Mouse (Mus musculus) CH12.LX (cell line): ENCODE data around the gene Ccdc88c. TPM values are rescaled to one million over a fixed set of nuclear protein-coding genes. Genes with fewer than 3 reads are reported as not detected.

Experiments used
- DNase-seq: peaks from one replicate; pipeline ENCODE4 v3.0.0-alpha.2; 2013; ENCODE audit errors: extremely low read depth
- H3K27ac ChIP-seq: 2 replicates; pipeline ENCODE4 v1.5.1; 2012; ENCODE audit warnings: low read depth, mild to moderate bottlenecking, control low read depth, moderate library complexity; ENCODE audit not compliant: insufficient read depth
- H3K27me3 ChIP-seq: replicated peaks from 2 replicates; pipeline ENCODE3; 2012; ENCODE audit warnings: inconsistent platforms
- H3K36me3 ChIP-seq, 2 experiments: replicated peaks in 1 of 2; 2 replicates each; pipeline versions ENCODE3 to v1.6.1; 2012; ENCODE audit warnings: inconsistent platforms in 1 of 2, low read length in 1 of 2, mild to moderate bottlenecking in 1 of 2, mixed read lengths in 1 of 2, moderate library complexity in 1 of 2; ENCODE audit not compliant: control insufficient read depth in 1 of 2, insufficient read depth in 1 of 2
- H3K4me1 ChIP-seq, 2 experiments: 2 replicates each; pipeline ENCODE4 v1.6.1; 2012; ENCODE audit warnings: inconsistent platforms in 1 of 2, moderate library complexity in 1 of 2; ENCODE audit not compliant: insufficient read depth in 2 of 2, control insufficient read depth in 1 of 2
- H3K4me2 ChIP-seq: 2 replicates; pipeline ENCODE4 v1.6.1; 2012; ENCODE audit warnings: low read depth, mild to moderate bottlenecking, control low read depth; ENCODE audit not compliant: poor library complexity, insufficient read depth, severe bottlenecking
- H3K4me3 ChIP-seq, 3 experiments: fragments of 150-350 bp in 1 of 3; sonication (generic) in 1 of 3; replicated peaks in 1 of 3; 2 replicates each; pipeline versions ENCODE3 to v1.5.1; 2011 to 2012; ENCODE audit warnings: low read depth in 2 of 3, low read length in 2 of 3, mild to moderate bottlenecking in 2 of 3, moderate library complexity in 2 of 3, control low read depth in 1 of 3, improper control_type of control experiment in 1 of 3, inconsistent platforms in 1 of 3, mixed read lengths in 1 of 3; ENCODE audit not compliant: poor library complexity in 1 of 3
- H3K79me2 ChIP-seq: replicated peaks from 2 replicates; pipeline ENCODE4 v1.6.1; 2012; ENCODE audit warnings: mild to moderate bottlenecking, moderate library complexity; ENCODE audit not compliant: control insufficient read depth, poor library complexity, insufficient read depth, severe bottlenecking; ENCODE audit errors: extremely low read depth
- H3K9ac ChIP-seq: 2 replicates; pipeline ENCODE4 v1.6.1; 2012; ENCODE audit warnings: low read depth, mild to moderate bottlenecking, control low read depth, moderate library complexity; ENCODE audit not compliant: insufficient read depth
- H3K9me3 ChIP-seq: replicated peaks from 2 replicates; pipeline ENCODE3; 2012; ENCODE audit warnings: low read length, inconsistent platforms, mixed read lengths
- BHLHE40 ChIP-seq: IDR thresholded peaks from 2 replicates; pipeline ENCODE4 v1.6.1; 2011; ENCODE audit warnings: mild to moderate bottlenecking, low read depth, low read length, improper control_type of control experiment
- CHD1 ChIP-seq: IDR thresholded peaks from 2 replicates; pipeline ENCODE4 v1.6.1; 2012; ENCODE audit warnings: low read depth, low read length, improper control_type of control experiment, inconsistent platforms
- CHD2 ChIP-seq: IDR thresholded peaks from 2 replicates; pipeline ENCODE4 v1.6.1; 2011; ENCODE audit warnings: low read length, improper control_type of control experiment
- CTCF ChIP-seq, 2 experiments: IDR thresholded peaks in 1 of 2; conservative IDR thresholded peaks in 1 of 2; 2 replicates each; pipeline ENCODE4 v1.5.1; 2011 to 2012; ENCODE audit warnings: low read depth in 2 of 2, low read length in 2 of 2, improper control_type of control experiment in 1 of 2, inconsistent platforms in 1 of 2, mild to moderate bottlenecking in 1 of 2, moderate library complexity in 1 of 2
- E2F4 ChIP-seq: IDR thresholded peaks from 2 replicates; pipeline ENCODE4 v1.6.1; 2011; ENCODE audit warnings: low read depth, low read length, improper control_type of control experiment; ENCODE audit not compliant: insufficient replicate concordance
- ELF1 ChIP-seq: IDR thresholded peaks from 2 replicates; pipeline ENCODE4 v1.6.1; 2014; ENCODE audit warnings: low read depth, mild to moderate bottlenecking, inconsistent platforms, low read length, improper control_type of control experiment
- EP300 ChIP-seq: IDR thresholded peaks from 2 replicates; pipeline ENCODE4 v1.6.1; 2011; ENCODE audit warnings: low read length, improper control_type of control experiment
- HCFC1 ChIP-seq: IDR thresholded peaks from 2 replicates; pipeline ENCODE4 v1.6.1; 2012; ENCODE audit warnings: low read depth, mild to moderate bottlenecking, inconsistent platforms, low read length, improper control_type of control experiment
- IRF4 ChIP-seq: IDR thresholded peaks from 2 replicates; pipeline ENCODE4 v1.6.1; 2014; ENCODE audit warnings: low read depth, mild to moderate bottlenecking, inconsistent platforms, low read length, improper control_type of control experiment
- MAFK ChIP-seq: IDR thresholded peaks from 2 replicates; pipeline ENCODE4 v1.6.1; 2011; ENCODE audit warnings: low read length, improper control_type of control experiment; ENCODE audit not compliant: insufficient replicate concordance
- MXI1 ChIP-seq: IDR thresholded peaks from 2 replicates; pipeline ENCODE4 v1.6.1; 2011; ENCODE audit warnings: mild to moderate bottlenecking, low read depth, low read length, improper control_type of control experiment
- NELFE ChIP-seq: IDR thresholded peaks from 2 replicates; pipeline ENCODE4 v1.6.1; 2011; ENCODE audit warnings: low read depth, low read length, improper control_type of control experiment
- NRF1 ChIP-seq: IDR thresholded peaks from 2 replicates; pipeline ENCODE4 v1.6.1; 2014; ENCODE audit warnings: low read depth, mild to moderate bottlenecking, inconsistent platforms, low read length, improper control_type of control experiment, moderate library complexity
- PAX5 ChIP-seq: IDR thresholded peaks from 2 replicates; pipeline ENCODE4 v1.6.1; 2012; ENCODE audit warnings: low read length, inconsistent platforms, mixed read lengths
- POLR2AphosphoS2 ChIP-seq: IDR thresholded peaks from 2 replicates; pipeline ENCODE4 v1.6.1; 2011; ENCODE audit warnings: low read depth, low read length, improper control_type of control experiment
- RAD21 ChIP-seq: IDR thresholded peaks from 2 replicates; pipeline ENCODE4 v1.6.1; 2011; ENCODE audit warnings: low read depth, mild to moderate bottlenecking, low read length, improper control_type of control experiment, moderate library complexity
- RCOR1 ChIP-seq: conservative IDR thresholded peaks from 2 replicates; pipeline ENCODE4 v1.6.1; 2012; ENCODE audit warnings: low read depth, mild to moderate bottlenecking, inconsistent platforms, low read length, improper control_type of control experiment
- SIN3A ChIP-seq: IDR thresholded peaks from 2 replicates; pipeline ENCODE4 v1.6.1; 2012; ENCODE audit warnings: low read length, improper control_type of control experiment, inconsistent platforms
- SMC3 ChIP-seq: IDR thresholded peaks from 2 replicates; pipeline ENCODE4 v1.6.1; 2011; ENCODE audit warnings: low read depth, low read length, improper control_type of control experiment
- TBP ChIP-seq: conservative IDR thresholded peaks from 2 replicates; pipeline ENCODE4 v1.6.1; 2011; ENCODE audit warnings: low read depth, low read length, improper control_type of control experiment
- UBTF ChIP-seq: IDR thresholded peaks from 2 replicates; pipeline ENCODE4 v1.6.1; 2012; ENCODE audit warnings: low read depth, mild to moderate bottlenecking, inconsistent platforms, low read length, improper control_type of control experiment, moderate library complexity
- USF1 ChIP-seq: IDR thresholded peaks from 2 replicates; pipeline ENCODE4 v1.6.1; 2014; ENCODE audit warnings: low read depth, mild to moderate bottlenecking, inconsistent platforms, low read length, improper control_type of control experiment
- USF2 ChIP-seq: conservative IDR thresholded peaks from 2 replicates; pipeline ENCODE4 v1.6.1; 2011; ENCODE audit warnings: low read depth, low read length, improper control_type of control experiment
- ZC3H11A ChIP-seq: IDR thresholded peaks from 2 replicates; pipeline ENCODE4 v1.6.1; 2012; ENCODE audit warnings: low read depth, mild to moderate bottlenecking, inconsistent platforms, low read length, improper control_type of control experiment
- ZKSCAN1 ChIP-seq: IDR thresholded peaks from 2 replicates; pipeline ENCODE4 v1.6.1; 2012; ENCODE audit warnings: low read depth, inconsistent platforms, low read length, improper control_type of control experiment, borderline replicate concordance
- ZMIZ1 ChIP-seq: IDR thresholded peaks from 2 replicates; pipeline ENCODE4 v1.6.1; 2012; ENCODE audit warnings: low read depth, mild to moderate bottlenecking, inconsistent platforms, low read length, improper control_type of control experiment
- dilution Hi-C: fragments of 300-500 bp; cut with MboI; formaldehyde crosslinking; loops from 2 replicates; pipeline ENCODE4 v1.14.3; 2020; ENCODE audit warnings: low sequenced_read_pairs; ENCODE audit not compliant: extremely low pct_unique_long_range_greater_than_20kb, extremely low pct_ligation_motif_present
- in situ Hi-C: fragments of 300-500 bp; cut with MboI; formaldehyde crosslinking; loops from 3 replicates; pipeline ENCODE4 v1.14.3; 2019; ENCODE audit warnings: low sequenced_read_pairs, low pct_ligation_motif_present, low pct_unique_long_range_greater_than_20kb, mixed read lengths
- polyA plus RNA-seq: library from polyadenylated mRNA; unstranded; fragments of >175 nt; gene quantifications from 2 replicates; pipeline ENCODE4 v1.2.1, GENCODE M21; 2012; ENCODE audit warnings: low read depth; ENCODE audit not compliant: insufficient read length
- total RNA-seq, 2 experiments: library from RNA; depleted of rRNA; stranded (reverse); fragments of 300-350 nt in 1 of 2; fragments of >200 nt in 1 of 2; gene quantifications; 2 replicates each; pipeline ENCODE4 v1.2.3; 2012 to 2014

Ccdc88c gene
- total and polyA plus RNA-seq, 3 experiments, result 20.3 to 32.7 (median 24.9) TPM

DNA sequence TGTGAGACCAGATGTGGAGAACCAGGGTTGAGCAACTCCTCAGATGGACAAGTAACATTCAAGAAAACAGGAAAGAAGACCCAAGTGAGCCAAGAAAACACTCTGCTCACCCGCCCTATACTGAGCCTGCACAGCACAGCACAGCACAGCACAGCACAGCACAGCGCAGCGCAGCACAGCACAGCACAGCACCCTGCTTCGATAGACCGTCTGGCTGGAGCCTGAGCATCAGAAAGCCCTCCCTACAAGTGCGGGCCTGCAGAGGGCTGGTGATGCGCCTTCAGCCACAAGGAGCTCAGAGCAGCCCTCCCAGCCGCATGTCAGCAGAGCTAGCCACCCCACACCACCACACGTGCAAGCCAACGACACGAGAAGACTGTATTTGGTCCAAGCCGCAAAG is 61.5 kb downstream of the Ccdc88c start:
- dilution Hi-C loops, result no loop called here
- no peak for TF ChIP-seq CHD2
- no peak for TF ChIP-seq ZC3H11A
- TF ChIP-seq CHD1, result no peak
- no peak for TF ChIP-seq SMC3
- no peak for TF ChIP-seq MAFK
- no peak for TF ChIP-seq EP300
- no peak for TF ChIP-seq SIN3A
- no peak for TF ChIP-seq HCFC1
- no peak for TF ChIP-seq ELF1
- no peak for TF ChIP-seq ZMIZ1
- no peak for TF ChIP-seq NRF1
- TF ChIP-seq CTCF (conservative IDR thresholded peaks at IDR 0.05 in 1 of 2, IDR thresholded peaks at IDR 0.05 in 1 of 2; ENCODE audit: low read depth in 2 of 2, low read length in 2 of 2), result no peak
- no peak for TF ChIP-seq MXI1
- no peak for TF ChIP-seq UBTF
- TF ChIP-seq USF2, result no peak
- no peak for TF ChIP-seq E2F4
- no peak for TF ChIP-seq TBP
- TF ChIP-seq PAX5, result no peak
- TF ChIP-seq ZKSCAN1, result no peak
- no peak for TF ChIP-seq RCOR1
- TF ChIP-seq, all 38 proteins: peak for 0

DNA sequence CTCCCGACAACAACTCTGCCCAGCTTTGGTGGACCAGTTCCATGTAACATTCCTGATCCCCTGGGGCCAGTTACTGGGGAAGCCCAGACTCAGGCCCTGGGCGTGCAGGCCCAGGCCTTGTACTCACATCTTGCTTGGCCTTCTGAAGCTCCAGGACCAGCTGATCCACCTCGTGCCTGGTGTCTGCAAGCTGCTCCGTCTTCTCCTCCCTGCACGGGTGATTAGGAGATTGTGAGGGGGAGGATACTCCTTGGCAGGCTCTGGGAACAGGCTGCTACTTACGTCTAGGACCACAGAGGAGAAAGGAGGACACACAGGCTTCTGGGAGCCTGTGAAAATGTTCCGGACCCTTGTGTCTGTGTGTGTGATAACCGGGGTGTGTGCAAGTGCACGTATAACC is 62.6 kb downstream of the Ccdc88c start:
- dilution Hi-C loops, result no loop called here
- no peak for DNase-seq
- Histone ChIP-seq H3K4me2 (no peak overlapping the region), H3K4me1 (no peaks in the 10 kb centered on the region), H3K36me3 (peaks cover 76 to 95% of the 10 kb centered on the region in 2 experiments), H3K27me3 (no peaks in the 10 kb centered on the region), H3K27ac (no peak overlapping the region), H3K9ac (no peak overlapping the region), H3K9me3 (no peaks in the 10 kb centered on the region), H3K79me2 (no peaks in the 10 kb centered on the region), H3K4me3 (no peak overlapping the region)
- in situ Hi-C loops, result no loop called here
- TF ChIP-seq MAFK (no peak), NELFE (no peak), POLR2AphosphoS2 (no peak), CHD1 (no peak), IRF4 (no peak), PAX5 (no peak), ELF1 (no peak), E2F4 (no peak), USF1 (no peak), RAD21 (no peak), TBP (no peak), RCOR1 (no peak), BHLHE40 (no peak)

More for the DNA sequence above, 61.5 kb downstream of the Ccdc88c start:
- Histone ChIP-seq H3K9ac (no peak overlapping the region), H3K4me2 (no peak overlapping the region), H3K4me3 (no peak overlapping the region), H3K4me1 (no peaks in the 10 kb centered on the region), H3K27ac (no peak overlapping the region), H3K36me3 (peaks cover 67 to 93% of the 10 kb centered on the region in 2 experiments), H3K27me3 (no peaks in the 10 kb centered on the region), H3K79me2 (no peaks in the 10 kb centered on the region), H3K9me3 (no peaks in the 10 kb centered on the region)
- in situ Hi-C loops, result no loop called here
- no peak for DNase-seq
